Mouse (Mus musculus) midbrain, embryonic 12.5 days (tissue): ENCODE measurements around the gene Frmd5. TPM values are rescaled to one million over a fixed set of nuclear protein-coding genes. Genes with fewer than 3 reads are reported as not detected.
A peak's percentile ranks its signal among the peaks of the same experiment; 100 is the strongest.

ENCODE experiments used
- ATAC-seq: fragments of 200-750 bp; cut with Nextera tagmentation; 2 replicates; pipeline ENCODE4 v1.8.0; 2017; ENCODE audit warnings: low read depth, moderate TSS enrichment, moderate library complexity; ENCODE audit not compliant: low FRiP score
- H3K27ac ChIP-seq: fragments of 300-500 bp; sonication (generic); replicated peaks from 2 replicates; pipeline ENCODE4 v1.5.1; 2016; ENCODE audit warnings: mild to moderate bottlenecking
- H3K27me3 ChIP-seq: fragments of 300-500 bp; sonication (generic); 2 replicates; pipeline ENCODE4 v1.6.1; 2016; ENCODE audit warnings: mild to moderate bottlenecking
- H3K36me3 ChIP-seq: fragments of 300-500 bp; sonication (generic); 2 replicates; pipeline ENCODE4 v1.6.1; 2016
- H3K4me1 ChIP-seq: fragments of 300-500 bp; sonication (generic); 2 replicates; pipeline ENCODE4 v1.6.1; 2016
- H3K4me2 ChIP-seq: fragments of 300-500 bp; sonication (generic); replicated peaks from 2 replicates; pipeline ENCODE4 v1.6.1; 2016; ENCODE audit warnings: mild to moderate bottlenecking, moderate library complexity
- H3K4me3 ChIP-seq: fragments of 300-500 bp; sonication (generic); 2 replicates; pipeline ENCODE4 v1.5.1; 2016; ENCODE audit warnings: mild to moderate bottlenecking
- H3K9ac ChIP-seq: fragments of 300-500 bp; sonication (generic); replicated peaks from 2 replicates; pipeline ENCODE4 v1.6.1; 2016; ENCODE audit warnings: mild to moderate bottlenecking, moderate library complexity
- H3K9me3 ChIP-seq: fragments of 300-500 bp; sonication (generic); 2 replicates; pipeline ENCODE4 v1.6.1; 2016; ENCODE audit warnings: mild to moderate bottlenecking
- WGBS: fragments of 180-500 bp; shearing (Covaris S2); methylation state at CpG from one replicate; pipeline ENCODE4 v1.1.7; 2016; 5-methylcytosine and 5-hydroxymethylcytosine counted together
- polyA plus RNA-seq: library from polyadenylated mRNA; unstranded; fragments of >200 nt; fragmentation: Nextera tagmentation; extraction: Ambion mirVana; gene quantifications from 2 replicates; pipeline ENCODE4 v1.2.1, GENCODE M21; 2016

The Frmd5 gene
- polyA plus RNA-seq, 1 experiment from 2014 or later, result 22.0 TPM

- ATAC-seq, result no peak
- H3K4me1 ChIP-seq, result peaks cover 15% of the 10 kb centered on the region
- no peak overlapping the region for H3K4me3 ChIP-seq
- peaks cover 30% of the 10 kb centered on the region for H3K27me3 ChIP-seq
- H3K9ac ChIP-seq, result no peak overlapping the region
- WGBS, result 68% methylated on average over 5 of the region's 5 CpGs
- H3K9me3 ChIP-seq, result no peaks in the 10 kb centered on the region
- H3K36me3 ChIP-seq, result 0 out of 2 replicates have a peak, but pooled peaks cover 2% of the 10 kb centered on the region
- no peak overlapping the region for H3K27ac ChIP-seq
- no peak overlapping the region for H3K4me2 ChIP-seq
Observed at GRCm38 (mm10) chr2:121584705-121585104, 222.2 kb downstream of the Frmd5 start.

- peaks cover 10% of the 10 kb centered on the region for H3K4me1 ChIP-seq
- H3K27me3 ChIP-seq, result peaks cover 30% of the 10 kb centered on the region
- H3K4me3 ChIP-seq, result no peak overlapping the region
- H3K36me3 ChIP-seq, result 0 out of 2 replicates have a peak, but pooled peaks cover 2% of the 10 kb centered on the region
- no peaks in the 10 kb centered on the region for H3K9me3 ChIP-seq
- ATAC-seq, result peak; percentile 81; the same call in 1 of the 2 replicates
- no peak overlapping the region for H3K4me2 ChIP-seq
- no peak overlapping the region for H3K9ac ChIP-seq
- WGBS, result 64% methylated on average over 13 of the region's 13 CpGs
- H3K27ac ChIP-seq, result no peak overlapping the region
Observed at GRCm38 (mm10) chr2:121583468-121584116, 223.3 kb downstream of the Frmd5 start.

GRCm38 (mm10) chr2:121582809-121583376 lies 224.0 kb downstream of the Frmd5 start:
- no peak overlapping the region for H3K9ac ChIP-seq
- 88% methylated on average over 13 of the region's 13 CpGs for WGBS
- H3K27ac ChIP-seq, result no peak overlapping the region

GRCm38 (mm10) chr2:121575741-121576201 lies 231.1 kb downstream of the Frmd5 start:
- Histone ChIP-seq H3K4me3 (no peak overlapping the region), H3K27ac (no peak overlapping the region), H3K36me3 (peaks cover 5% of the 10 kb centered on the region; the same call in 1 of the 2 replicates), H3K9ac (no peak overlapping the region), H3K9me3 (no peaks in the 10 kb centered on the region), H3K4me2 (no peak overlapping the region), H3K4me1 (no peaks in the 10 kb centered on the region), H3K27me3 (no peaks in the 10 kb centered on the region; the same call in 1 of the 2 replicates)
- ATAC-seq, result no peak
- 76% methylated on average over 8 of the region's 8 CpGs for WGBS

More at GRCm38 (mm10) chr2:121582809-121583376, 224.0 kb downstream of the Frmd5 start:
- Histone ChIP-seq H3K9me3 (no peaks in the 10 kb centered on the region), H3K27me3 (peaks cover 30% of the 10 kb centered on the region), H3K4me2 (no peak overlapping the region), H3K36me3 (0 out of 2 replicates have a peak, but pooled peaks cover 2% of the 10 kb centered on the region), H3K4me1 (peaks cover 3% of the 10 kb centered on the region), H3K4me3 (no peak overlapping the region)
- no peak for ATAC-seq

GRCm38 (mm10) chr2:121574066-121574630 lies 232.7 kb downstream of the Frmd5 start:
- Histone ChIP-seq H3K4me2 (no peak overlapping the region), H3K4me3 (no peak overlapping the region), H3K9ac (no peak overlapping the region), H3K27ac (no peak overlapping the region), H3K27me3 (no peaks in the 10 kb centered on the region; the same call in 1 of the 2 replicates), H3K36me3 (peaks cover 6% of the 10 kb centered on the region; the same call in 1 of the 2 replicates), H3K9me3 (no peaks in the 10 kb centered on the region), H3K4me1 (no peaks in the 10 kb centered on the region)
- ATAC-seq, result no peak
- 78% methylated on average over 9 of the region's 9 CpGs for WGBS

- H3K4me1 ChIP-seq, result no peaks in the 10 kb centered on the region
- H3K4me3 ChIP-seq, result no peak overlapping the region
- ATAC-seq, result peak; percentile 83
- WGBS, result 20% methylated on average over 7 of the region's 7 CpGs
- peaks cover 6% of the 10 kb centered on the region; the same call in 1 of the 2 replicates for H3K36me3 ChIP-seq
- H3K27ac ChIP-seq, result no peak overlapping the region
- H3K9me3 ChIP-seq, result no peaks in the 10 kb centered on the region
- no peak overlapping the region for H3K4me2 ChIP-seq
- H3K9ac ChIP-seq, result no peak overlapping the region
- H3K27me3 ChIP-seq, result no peaks in the 10 kb centered on the region; the same call in 1 of the 2 replicates
Observed at GRCm38 (mm10) chr2:121571780-121572179, 235.1 kb downstream of the Frmd5 start.

GRCm38 (mm10) chr2:121570999-121571655 lies 235.8 kb downstream of the Frmd5 start:
- no peaks in the 10 kb centered on the region for H3K4me1 ChIP-seq
- no peak overlapping the region for H3K9ac ChIP-seq
- no peak for ATAC-seq
- no peak overlapping the region for H3K4me3 ChIP-seq
- peaks cover 6% of the 10 kb centered on the region; the same call in 1 of the 2 replicates for H3K36me3 ChIP-seq
- H3K27ac ChIP-seq, result no peak overlapping the region
- 80% methylated on average over 8 of the region's 8 CpGs for WGBS
- H3K9me3 ChIP-seq, result no peaks in the 10 kb centered on the region
- no peaks in the 10 kb centered on the region; the same call in 1 of the 2 replicates for H3K27me3 ChIP-seq
- no peak overlapping the region for H3K4me2 ChIP-seq

- H3K4me1 ChIP-seq, result no peaks in the 10 kb centered on the region
- 89% methylated on average over 3 of the region's 3 CpGs for WGBS
Observed at GRCm38 (mm10) chr2:121570049-121570448, 236.8 kb downstream of the Frmd5 start.

GRCm38 (mm10) chr2:121565911-121566310 lies 241.0 kb downstream of the Frmd5 start:
- Histone ChIP-seq H3K9me3 (no peaks in the 10 kb centered on the region), H3K4me1 (no peaks in the 10 kb centered on the region), H3K36me3 (peaks cover 2% of the 10 kb centered on the region; the same call in 1 of the 2 replicates), H3K27ac (no peak overlapping the region), H3K4me3 (no peak overlapping the region), H3K9ac (no peak overlapping the region), H3K27me3 (no peaks in the 10 kb centered on the region), H3K4me2 (no peak overlapping the region)
- ATAC-seq, result no peak
- WGBS, result 78% methylated on average over 5 of the region's 5 CpGs

More at GRCm38 (mm10) chr2:121570049-121570448, 236.8 kb downstream of the Frmd5 start:
- Histone ChIP-seq H3K36me3 (peaks cover 6% of the 10 kb centered on the region; the same call in 1 of the 2 replicates), H3K9me3 (no peaks in the 10 kb centered on the region), H3K4me2 (no peak overlapping the region), H3K27me3 (no peaks in the 10 kb centered on the region; the same call in 1 of the 2 replicates), H3K4me3 (no peak overlapping the region), H3K9ac (no peak overlapping the region), H3K27ac (no peak overlapping the region)
- ATAC-seq, result no peak

GRCm38 (mm10) chr2:121563117-121563516 lies 243.8 kb downstream of the Frmd5 start:
- no peaks in the 10 kb centered on the region for H3K27me3 ChIP-seq
- no peaks in the 10 kb centered on the region for H3K4me1 ChIP-seq
- H3K9me3 ChIP-seq, result no peaks in the 10 kb centered on the region
- no peak overlapping the region for H3K4me2 ChIP-seq
- no peak overlapping the region for H3K27ac ChIP-seq
- no peak overlapping the region for H3K9ac ChIP-seq
- ATAC-seq, result no peak
- H3K36me3 ChIP-seq, result no peaks in the 10 kb centered on the region; the same call in 1 of the 2 replicates
- WGBS, result 94% methylated on average over 3 of the region's 3 CpGs
- no peak overlapping the region for H3K4me3 ChIP-seq

GRCm38 (mm10) chr2:121551271-121551670 lies 255.6 kb downstream of the Frmd5 start:
- no peaks in the 10 kb centered on the region for H3K4me1 ChIP-seq
- no peak overlapping the region for H3K4me3 ChIP-seq
- 89% methylated on average over 8 of the region's 8 CpGs for WGBS
- H3K27ac ChIP-seq, result no peak overlapping the region
- no peak overlapping the region for H3K9ac ChIP-seq
- H3K36me3 ChIP-seq, result peaks cover 45% of the 10 kb centered on the region
- H3K9me3 ChIP-seq, result no peaks in the 10 kb centered on the region
- H3K4me2 ChIP-seq, result no peak overlapping the region
- no peaks in the 10 kb centered on the region for H3K27me3 ChIP-seq
- no peak for ATAC-seq
